Mouse (Mus musculus) lung, postnatal 0 days (tissue): ENCODE measurements at regions not wholly inside any gene's neighbourhood (a gene's known extent, or its start where the extent isn't known, plus 50 kb on each side); places are given as distances from the start of the nearest gene placed in this dataset.

Experiments
- CTCF ChIP-seq: IDR thresholded peaks from 2 replicates; pipeline ENCODE4 v1.5.1; 2016; ENCODE audit warnings: antibody characterized with exemption, mild to moderate bottlenecking
- EP300 ChIP-seq: IDR thresholded peaks from 2 replicates; pipeline ENCODE4 v1.6.1; 2016; ENCODE audit warnings: antibody characterized with exemption, mild to moderate bottlenecking, control low read depth

GRCm38 (mm10) chr4:95192562-95192961 lies 140.5 kb upstream of the Jun start:
- TF ChIP-seq CTCF (no peak), EP300 (no peak)
